Mouse (Mus musculus) heart, postnatal 0 days (tissue): ENCODE results near the gene Ssh2.

ENCODE experiments used
- CTCF ChIP-seq: IDR thresholded peaks from 2 replicates; pipeline ENCODE4 v1.5.1; 2016; ENCODE audit warnings: antibody characterized with exemption, control low read depth, low read depth
- EP300 ChIP-seq: IDR thresholded peaks from 2 replicates; pipeline ENCODE4 v1.6.1; 2016; ENCODE audit warnings: antibody characterized with exemption, low read depth

- no peak for TF ChIP-seq CTCF
- TF ChIP-seq EP300, result no peak
Observed at GRCm38 (mm10) chr11:77414141-77414839, 198.2 kb downstream of the Ssh2 start.
